Mouse (Mus musculus): ENCODE measurements around the gene Scrt2. TPM values are rescaled to one million over a fixed set of nuclear protein-coding genes. Genes with fewer than 3 reads are reported as not detected.

The Scrt2 gene
- polyA plus RNA-seq, 1 experiment = 15.4 TPM

GRCm38 (mm10) chr2:152092927-152093326, 11.6 kb downstream of the Scrt2 start:
- no peak for DNase-seq
- Histone ChIP-seq H3K27me3 (ENCODE audit: control insufficient read depth, insufficient read depth, low read length) (no peaks in the 10 kb centered on the region), H3K4me3 (replicated peaks; ENCODE audit: insufficient read depth, low read depth, low read length) (no peak overlapping the region), H3K27ac (ENCODE audit: insufficient read depth, low read length) (no peak overlapping the region), H3K4me1 (ENCODE audit: control insufficient read depth, insufficient read depth, low read length) (no peaks in the 10 kb centered on the region)
- 12% methylated on average over 45 of the region's 45 CpGs for WGBS
- TF ChIP-seq CTCF (IDR thresholded peaks at IDR 0.05; ENCODE audit: borderline replicate concordance, insufficient read depth, low read depth, low read length) = no peak
- TF ChIP-seq POLR2A (IDR thresholded peaks at IDR 0.05; ENCODE audit: borderline replicate concordance, insufficient read depth, low read length) = no peak

GRCm38 (mm10) chr2:152093356-152093792, 12.0 kb downstream of the Scrt2 start:
- TF ChIP-seq CTCF (IDR thresholded peaks at IDR 0.05; ENCODE audit: borderline replicate concordance, insufficient read depth, low read depth, low read length) = no peak
- TF ChIP-seq POLR2A (IDR thresholded peaks at IDR 0.05; ENCODE audit: borderline replicate concordance, insufficient read depth, low read length) = no peak

GRCm38 (mm10) chr2:152094856-152095545, 13.7 kb downstream of the Scrt2 start:
- no peaks in the 10 kb centered on the region for H3K4me1 ChIP-seq (ENCODE audit: control insufficient read depth, insufficient read depth, low read length)

More at GRCm38 (mm10) chr2:152093356-152093792, 12.0 kb downstream of the Scrt2 start:
- Histone ChIP-seq H3K4me1 (ENCODE audit: control insufficient read depth, insufficient read depth, low read length) (no peaks in the 10 kb centered on the region), H3K27me3 (ENCODE audit: control insufficient read depth, insufficient read depth, low read length) (no peaks in the 10 kb centered on the region), H3K27ac (ENCODE audit: insufficient read depth, low read length) (no peak overlapping the region), H3K4me3 (replicated peaks; ENCODE audit: insufficient read depth, low read depth, low read length) (no peak overlapping the region)
- DNase-seq = no peak
- 21% methylated on average over 60 of the region's 60 CpGs for WGBS

GRCm38 (mm10) chr2:152096922-152097321, 15.6 kb downstream of the Scrt2 start:
- peaks cover 5% of the 10 kb centered on the region; the same call in 1 of the 2 replicates for H3K4me1 ChIP-seq (ENCODE audit: control insufficient read depth, insufficient read depth, low read length)
- WGBS = 81% methylated on average over 2 of the region's 2 CpGs
- no peaks in the 10 kb centered on the region for H3K27me3 ChIP-seq (ENCODE audit: control insufficient read depth, insufficient read depth, low read length)
- no peak for DNase-seq
- no peak overlapping the region for H3K4me3 ChIP-seq (replicated peaks; ENCODE audit: insufficient read depth, low read depth, low read length)
- H3K27ac ChIP-seq (ENCODE audit: insufficient read depth, low read length) = no peak overlapping the region
- TF ChIP-seq CTCF (IDR thresholded peaks at IDR 0.05; ENCODE audit: borderline replicate concordance, insufficient read depth, low read depth, low read length) (no peak), POLR2A (IDR thresholded peaks at IDR 0.05; ENCODE audit: borderline replicate concordance, insufficient read depth, low read length) (no peak)

More at GRCm38 (mm10) chr2:152094856-152095545, 13.7 kb downstream of the Scrt2 start:
- H3K27me3 ChIP-seq (ENCODE audit: control insufficient read depth, insufficient read depth, low read length) = no peaks in the 10 kb centered on the region
- H3K27ac ChIP-seq (ENCODE audit: insufficient read depth, low read length) = no peak overlapping the region
- 46% methylated on average over 29 of the region's 29 CpGs for WGBS
- TF ChIP-seq CTCF (IDR thresholded peaks at IDR 0.05; ENCODE audit: borderline replicate concordance, insufficient read depth, low read depth, low read length) (no peak), POLR2A (IDR thresholded peaks at IDR 0.05; ENCODE audit: borderline replicate concordance, insufficient read depth, low read length) (no peak)
- no peak for DNase-seq
- no peak overlapping the region for H3K4me3 ChIP-seq (replicated peaks; ENCODE audit: insufficient read depth, low read depth, low read length)

- no peak for TF ChIP-seq CTCF (IDR thresholded peaks at IDR 0.05; ENCODE audit: borderline replicate concordance, insufficient read depth, low read depth, low read length)
- TF ChIP-seq POLR2A (IDR thresholded peaks at IDR 0.05; ENCODE audit: borderline replicate concordance, insufficient read depth, low read length) = no peak
- H3K4me1 ChIP-seq (ENCODE audit: control insufficient read depth, insufficient read depth, low read length) = peaks cover 10% of the 10 kb centered on the region; the same call in 1 of the 2 replicates
- H3K27me3 ChIP-seq (ENCODE audit: control insufficient read depth, insufficient read depth, low read length) = no peaks in the 10 kb centered on the region
- 50% methylated on average over 11 of the region's 11 CpGs for WGBS
- H3K4me3 ChIP-seq (replicated peaks; ENCODE audit: insufficient read depth, low read depth, low read length) = no peak overlapping the region
- DNase-seq = no peak
- no peak overlapping the region for H3K27ac ChIP-seq (ENCODE audit: insufficient read depth, low read length)
These were observed 16.6 kb downstream of the Scrt2 start for GRCm38 (mm10) chr2:152097916-152098315.

- TF ChIP-seq CTCF (IDR thresholded peaks at IDR 0.05; ENCODE audit: borderline replicate concordance, insufficient read depth, low read depth, low read length) = no peak
- no peak for TF ChIP-seq POLR2A (IDR thresholded peaks at IDR 0.05; ENCODE audit: borderline replicate concordance, insufficient read depth, low read length)
- Histone ChIP-seq H3K4me1 (ENCODE audit: control insufficient read depth, insufficient read depth, low read length) (peaks cover 10% of the 10 kb centered on the region; the same call in 1 of the 2 replicates), H3K27ac (ENCODE audit: insufficient read depth, low read length) (no peak overlapping the region), H3K4me3 (replicated peaks; ENCODE audit: insufficient read depth, low read depth, low read length) (no peak overlapping the region), H3K27me3 (ENCODE audit: control insufficient read depth, insufficient read depth, low read length) (no peaks in the 10 kb centered on the region)
- no peak for DNase-seq
- 37% methylated on average over 3 of the region's 3 CpGs for WGBS
These were observed 18.2 kb downstream of the Scrt2 start for GRCm38 (mm10) chr2:152099538-152099937.

GRCm38 (mm10) chr2:152101761-152102160, 20.4 kb downstream of the Scrt2 start:
- peaks cover 15% of the 10 kb centered on the region; the same call in 1 of the 2 replicates for H3K4me1 ChIP-seq (ENCODE audit: control insufficient read depth, insufficient read depth, low read length)
- DNase-seq = no peak
- no peak overlapping the region for H3K27ac ChIP-seq (ENCODE audit: insufficient read depth, low read length)

GRCm38 (mm10) chr2:152102369-152102768, 21.0 kb downstream of the Scrt2 start:
- Histone ChIP-seq H3K27me3 (ENCODE audit: control insufficient read depth, insufficient read depth, low read length) (no peaks in the 10 kb centered on the region), H3K4me3 (replicated peaks; ENCODE audit: insufficient read depth, low read depth, low read length) (no peak overlapping the region), H3K27ac (ENCODE audit: insufficient read depth, low read length) (no peak overlapping the region; the same call in 1 of the 2 replicates), H3K4me1 (ENCODE audit: control insufficient read depth, insufficient read depth, low read length) (peaks cover 16% of the 10 kb centered on the region; the same call in 1 of the 2 replicates)
- no peak for DNase-seq
- 54% methylated on average over 6 of the region's 6 CpGs for WGBS
- no peak for TF ChIP-seq POLR2A (IDR thresholded peaks at IDR 0.05; ENCODE audit: borderline replicate concordance, insufficient read depth, low read length)
- TF ChIP-seq CTCF (IDR thresholded peaks at IDR 0.05; ENCODE audit: borderline replicate concordance, insufficient read depth, low read depth, low read length) = no peak

More at GRCm38 (mm10) chr2:152101761-152102160, 20.4 kb downstream of the Scrt2 start:
- H3K4me3 ChIP-seq (replicated peaks; ENCODE audit: insufficient read depth, low read depth, low read length) = no peak overlapping the region
- H3K27me3 ChIP-seq (ENCODE audit: control insufficient read depth, insufficient read depth, low read length) = no peaks in the 10 kb centered on the region
- TF ChIP-seq CTCF (IDR thresholded peaks at IDR 0.05; ENCODE audit: borderline replicate concordance, insufficient read depth, low read depth, low read length) = no peak
- TF ChIP-seq POLR2A (IDR thresholded peaks at IDR 0.05; ENCODE audit: borderline replicate concordance, insufficient read depth, low read length) = no peak
- 19% methylated on average over 13 of the region's 13 CpGs for WGBS
